Mouse (Mus musculus): ENCODE measurements around the gene M1ap.

GRCm38 (mm10) chr6:82939167-82939912, 7.4 kb upstream of the M1ap start, which contains the start of gene Sema4f:
- no peak for TF ChIP-seq CTCF (IDR thresholded peaks at IDR 0.05; ENCODE audit: control insufficient read depth, insufficient read depth, low read length)
- no peak for TF ChIP-seq POLR2A (IDR thresholded peaks at IDR 0.05; ENCODE audit: borderline replicate concordance, control insufficient read depth, low read depth, low read length)

Data from bone marrow, adult 2 months (tissue).